Mouse (Mus musculus): ENCODE results near the gene Gm3149. TPM values are rescaled to one million over a fixed set of nuclear protein-coding genes. Genes with fewer than 3 reads are reported as not detected.
A peak's percentile ranks its signal among the peaks of the same experiment; 100 is the strongest.
"Not testable (repeated sequence)": the region's sequence is repeated elsewhere in the genome, so short reads cannot be mapped to it uniquely, and the experiment has no call there.

The Gm3149 gene
- not detected in 2 replicates for polyA plus RNA-seq (2014; fragmentation: Nextera tagmentation; extraction: Ambion mirVana)

GRCm38 (mm10) chr14:4316983-4317382, at the start of gene Gm3149:
Gm3149 (plus strand) TSS chr14:4317283.
- not testable (repeated sequence) for ATAC-seq (ENCODE audit: low FRiP score); H3K9me3 ChIP-seq (ENCODE audit: control insufficient read depth, low read length); H3K27me3 ChIP-seq (ENCODE audit: control insufficient read depth, insufficient read depth, low read length); H3K36me3 ChIP-seq (ENCODE audit: control insufficient read depth, insufficient read depth, low read length); DNase-seq (ENCODE audit: low spot score, missing footprints); H3K9ac ChIP-seq (ENCODE audit: low read length); H3K4me3 ChIP-seq (ENCODE audit: low read depth, low read length); H3K4me1 ChIP-seq (ENCODE audit: control insufficient read depth, insufficient read depth, low read length); H3K4me2 ChIP-seq; H3K27ac ChIP-seq (ENCODE audit: low read depth, low read length)
- no CpG with 5 or more reads among the region's 1 CpGs for WGBS

GRCm38 (mm10) chr14:4269238-4269950, 47.7 kb upstream of the Gm3149 start:
- H3K9ac ChIP-seq (ENCODE audit: low read length); H3K4me3 ChIP-seq (ENCODE audit: low read depth, low read length); H3K4me2 ChIP-seq; H3K4me1 ChIP-seq (ENCODE audit: control insufficient read depth, insufficient read depth, low read length); H3K27me3 ChIP-seq (ENCODE audit: control insufficient read depth, insufficient read depth, low read length); DNase-seq (ENCODE audit: low spot score, missing footprints); H3K27ac ChIP-seq (ENCODE audit: low read depth, low read length); H3K36me3 ChIP-seq (ENCODE audit: control insufficient read depth, insufficient read depth, low read length); ATAC-seq (ENCODE audit: low FRiP score); H3K9me3 ChIP-seq (ENCODE audit: control insufficient read depth, low read length): not testable (repeated sequence)
- WGBS = 89% methylated on average over 2 of the region's 2 CpGs

- H3K4me2 ChIP-seq; H3K36me3 ChIP-seq (ENCODE audit: control insufficient read depth, insufficient read depth, low read length); DNase-seq (ENCODE audit: low spot score, missing footprints); ATAC-seq (ENCODE audit: low FRiP score); H3K9me3 ChIP-seq (ENCODE audit: control insufficient read depth, low read length); H3K9ac ChIP-seq (ENCODE audit: low read length); H3K4me1 ChIP-seq (ENCODE audit: control insufficient read depth, insufficient read depth, low read length); H3K4me3 ChIP-seq (ENCODE audit: low read depth, low read length); H3K27ac ChIP-seq (ENCODE audit: low read depth, low read length); H3K27me3 ChIP-seq (ENCODE audit: control insufficient read depth, insufficient read depth, low read length): not testable (repeated sequence)
- WGBS = 90% methylated on average over 2 of the region's 3 CpGs
Measured at GRCm38 (mm10) chr14:4279828-4280227, 37.3 kb upstream of the Gm3149 start.

- peak; percentile 89 for DNase-seq (ENCODE audit: low spot score, missing footprints)
- H3K4me3 ChIP-seq (ENCODE audit: low read depth, low read length) = peak within 1 kb of the TSS; percentile 36
- ATAC-seq (ENCODE audit: low FRiP score); H3K9me3 ChIP-seq (ENCODE audit: control insufficient read depth, low read length); H3K27me3 ChIP-seq (ENCODE audit: control insufficient read depth, insufficient read depth, low read length); H3K27ac ChIP-seq (ENCODE audit: low read depth, low read length); H3K36me3 ChIP-seq (ENCODE audit: control insufficient read depth, insufficient read depth, low read length); H3K4me1 ChIP-seq (ENCODE audit: control insufficient read depth, insufficient read depth, low read length): not testable (repeated sequence)
- peak within 1 kb of the TSS; percentile 42 for H3K9ac ChIP-seq (ENCODE audit: low read length)
- WGBS = 4% methylated on average over 13 of the region's 48 CpGs
- peak within 1 kb of the TSS; percentile 58 for H3K4me2 ChIP-seq
Measured at GRCm38 (mm10) chr14:4334476-4335080, 17.5 kb downstream of the Gm3149 start, which contains the start of gene 2610042L04Rik. 2610042L04Rik (plus strand) TSS chr14:4334763.

GRCm38 (mm10) chr14:4335506-4335905, 18.4 kb downstream of the Gm3149 start:
- not testable (repeated sequence) for H3K27ac ChIP-seq (ENCODE audit: low read depth, low read length); H3K27me3 ChIP-seq (ENCODE audit: control insufficient read depth, insufficient read depth, low read length); H3K4me3 ChIP-seq (ENCODE audit: low read depth, low read length); H3K9ac ChIP-seq (ENCODE audit: low read length); H3K9me3 ChIP-seq (ENCODE audit: control insufficient read depth, low read length); H3K4me2 ChIP-seq; ATAC-seq (ENCODE audit: low FRiP score); H3K36me3 ChIP-seq (ENCODE audit: control insufficient read depth, insufficient read depth, low read length); DNase-seq (ENCODE audit: low spot score, missing footprints); H3K4me1 ChIP-seq (ENCODE audit: control insufficient read depth, insufficient read depth, low read length)
- WGBS = 7% methylated on average over 7 of the region's 8 CpGs

- not testable (repeated sequence) for H3K36me3 ChIP-seq (ENCODE audit: control insufficient read depth, insufficient read depth, low read length); H3K4me1 ChIP-seq (ENCODE audit: control insufficient read depth, insufficient read depth, low read length); H3K9ac ChIP-seq (ENCODE audit: low read length); H3K27me3 ChIP-seq (ENCODE audit: control insufficient read depth, insufficient read depth, low read length); H3K4me3 ChIP-seq (ENCODE audit: low read depth, low read length); H3K27ac ChIP-seq (ENCODE audit: low read depth, low read length); DNase-seq (ENCODE audit: low spot score, missing footprints); ATAC-seq (ENCODE audit: low FRiP score); H3K9me3 ChIP-seq (ENCODE audit: control insufficient read depth, low read length); H3K4me2 ChIP-seq
- 79% methylated on average over 3 of the region's 3 CpGs for WGBS
Measured at GRCm38 (mm10) chr14:4368991-4369390, 51.9 kb downstream of the Gm3149 start.

- not testable (repeated sequence) for H3K27ac ChIP-seq (ENCODE audit: low read depth, low read length); H3K9me3 ChIP-seq (ENCODE audit: control insufficient read depth, low read length); H3K27me3 ChIP-seq (ENCODE audit: control insufficient read depth, insufficient read depth, low read length); H3K4me1 ChIP-seq (ENCODE audit: control insufficient read depth, insufficient read depth, low read length); H3K4me3 ChIP-seq (ENCODE audit: low read depth, low read length); ATAC-seq (ENCODE audit: low FRiP score); H3K4me2 ChIP-seq; DNase-seq (ENCODE audit: low spot score, missing footprints); H3K9ac ChIP-seq (ENCODE audit: low read length); H3K36me3 ChIP-seq (ENCODE audit: control insufficient read depth, insufficient read depth, low read length)
- WGBS = 89% methylated on average over 3 of the region's 3 CpGs
Measured at GRCm38 (mm10) chr14:4369691-4370090, 52.6 kb downstream of the Gm3149 start.

Other genes with a start within 250 kb of the Gm3149 start
- gene Gm3115, start 233.2 kb upstream of the Gm3149 start, polyA plus RNA-seq (2014; fragmentation: Nextera tagmentation; extraction: Ambion mirVana) = not detected in 2 replicates
- 0.42 and 1.3 TPM in 2 replicates for gene Gm8108, start 206.8 kb upstream of the Gm3149 start, polyA plus RNA-seq (2014; fragmentation: Nextera tagmentation; extraction: Ambion mirVana)
- gene Gm3127, start 152.3 kb upstream of the Gm3149 start, polyA plus RNA-seq (2014; fragmentation: Nextera tagmentation; extraction: Ambion mirVana) = not detected in 2 replicates
- 1.1 and 1.4 TPM in 2 replicates for gene Gm2974, start 134.7 kb upstream of the Gm3149 start, polyA plus RNA-seq (2014; fragmentation: Nextera tagmentation; extraction: Ambion mirVana)
- not detected in 2 replicates for gene Gm3138, start 67.7 kb upstream of the Gm3149 start, polyA plus RNA-seq (2014; fragmentation: Nextera tagmentation; extraction: Ambion mirVana)
- gene 2610042L04Rik, start 17.5 kb downstream of the Gm3149 start, polyA plus RNA-seq (2014; fragmentation: Nextera tagmentation; extraction: Ambion mirVana) = 0.77 and 1.0 TPM in 2 replicates
- gene Gm3159, start 80.2 kb downstream of the Gm3149 start, polyA plus RNA-seq (2014; fragmentation: Nextera tagmentation; extraction: Ambion mirVana) = not detected in 2 replicates
- 0.56 and 0.90 TPM in 2 replicates for gene Gm3164, start 98.2 kb downstream of the Gm3149 start, polyA plus RNA-seq (2014; fragmentation: Nextera tagmentation; extraction: Ambion mirVana)
- not detected in 2 replicates for gene Gm3173, start 113.7 kb downstream of the Gm3149 start, polyA plus RNA-seq (2014; fragmentation: Nextera tagmentation; extraction: Ambion mirVana)
- gene Gm3182, start 164.5 kb downstream of the Gm3149 start, polyA plus RNA-seq (2014; fragmentation: Nextera tagmentation; extraction: Ambion mirVana) = not detected in 2 replicates
- gene Gm3047, start 238.1 kb downstream of the Gm3149 start, polyA plus RNA-seq (2014; fragmentation: Nextera tagmentation; extraction: Ambion mirVana) = not detected in 2 replicates